ENCODE assay signal across 8 mouse cellular contexts in genomic region chr17:28987713-28988112, GRCm38 (mm10). TPM values are rescaled to one million over a fixed set of nuclear protein-coding genes. Genes with fewer than 3 reads are reported as not detected.
A peak's percentile ranks its signal among the peaks of the same experiment; 100 is the strongest.
DNase-seq lines count a peak whose midpoint lies in the region; ATAC-seq and TF ChIP-seq lines count a peak whose summit lies in the region.

No protein-coding gene starts in this region.

- H3K27me3 ChIP-seq in intestine, postnatal 0 days (replicated peaks; ENCODE audit: control insufficient read depth, insufficient read depth, low read length): no peaks in the 10 kb centered on the region
- no peaks in the 10 kb centered on the region for H3K27me3 ChIP-seq in intestine, embryonic 16.5 days (replicated peaks; ENCODE audit: control insufficient read depth, insufficient read depth, low read length)
- H3K27me3 ChIP-seq in G1E (ENCODE audit: insufficient read depth, low read length): no peaks in the 10 kb centered on the region
- no peaks in the 10 kb centered on the region for H3K27me3 ChIP-seq in lung, postnatal 0 days (replicated peaks; ENCODE audit: insufficient read depth, low read length)
- no peaks in the 10 kb centered on the region for H3K27me3 ChIP-seq in intestine, embryonic 15.5 days (replicated peaks)

- 66% methylated on average over 4 of the region's 4 CpGs for WGBS in intestine, postnatal 0 days
- WGBS in intestine, embryonic 16.5 days: 68% methylated on average over 4 of the region's 4 CpGs
- WGBS in lung, postnatal 0 days: 61% methylated on average over 4 of the region's 4 CpGs
- WGBS in intestine, embryonic 15.5 days: 68% methylated on average over 4 of the region's 4 CpGs

- no peak overlapping the region for H3K27ac ChIP-seq in intestine, postnatal 0 days (ENCODE audit: low read depth, low read length)
- H3K27ac ChIP-seq in intestine, embryonic 16.5 days (ENCODE audit: low read length): no peak overlapping the region
- no peak overlapping the region for H3K27ac ChIP-seq in lung, postnatal 0 days (ENCODE audit: low read length)
- H3K27ac ChIP-seq in intestine, embryonic 15.5 days: no peak overlapping the region

- no peak overlapping the region for H3K4me3 ChIP-seq in intestine, postnatal 0 days (ENCODE audit: low read depth, low read length)
- H3K4me3 ChIP-seq in intestine, embryonic 16.5 days (ENCODE audit: low read length): no peak overlapping the region
- H3K4me3 ChIP-seq in G1E (ENCODE audit: low read depth, low read length): no peak overlapping the region
- no peak overlapping the region for H3K4me3 ChIP-seq in lung, postnatal 0 days (ENCODE audit: low read depth, low read length)
- H3K4me3 ChIP-seq in intestine, embryonic 15.5 days (replicated peaks): no peak overlapping the region

- H3K36me3 ChIP-seq in intestine, postnatal 0 days (ENCODE audit: control insufficient read depth, insufficient read depth): peaks cover 66% of the 10 kb centered on the region
- peaks cover 13% of the 10 kb centered on the region for H3K36me3 ChIP-seq in intestine, embryonic 16.5 days (ENCODE audit: control insufficient read depth, insufficient read depth, low read length)
- peaks cover 89% of the 10 kb centered on the region for H3K36me3 ChIP-seq in G1E (replicated peaks)
- H3K36me3 ChIP-seq in lung, postnatal 0 days (ENCODE audit: insufficient read depth, low read length): peaks cover 36% of the 10 kb centered on the region
- peaks cover 27% of the 10 kb centered on the region for H3K36me3 ChIP-seq in intestine, embryonic 15.5 days

- H3K4me2 ChIP-seq in intestine, postnatal 0 days (replicated peaks; ENCODE audit: low read depth): no peak overlapping the region
- H3K4me2 ChIP-seq in intestine, embryonic 16.5 days (ENCODE audit: low read depth, low read length): no peak overlapping the region
- no peak overlapping the region for H3K4me2 ChIP-seq in lung, postnatal 0 days (replicated peaks; ENCODE audit: low read depth, low read length)
- no peak overlapping the region for H3K4me2 ChIP-seq in intestine, embryonic 15.5 days (replicated peaks)

- peak; percentile 88 for TF ChIP-seq CTCF in intestine, postnatal 0 days (IDR thresholded peaks at IDR 0.05; ENCODE audit: low read depth)
- TF ChIP-seq CTCF in G1E (IDR thresholded peaks at IDR 0.05; ENCODE audit: low read depth, low read length): peak; percentile 56
- TF ChIP-seq CTCF in lung, postnatal 0 days (IDR thresholded peaks at IDR 0.05): peak; percentile 90

- no peaks in the 10 kb centered on the region for H3K9me3 ChIP-seq in intestine, postnatal 0 days (ENCODE audit: control insufficient read depth)
- no peaks in the 10 kb centered on the region for H3K9me3 ChIP-seq in intestine, embryonic 16.5 days (ENCODE audit: control insufficient read depth, low read length)
- H3K9me3 ChIP-seq in G1E (replicated peaks): no peaks in the 10 kb centered on the region
- no peaks in the 10 kb centered on the region for H3K9me3 ChIP-seq in lung, postnatal 0 days (ENCODE audit: low read length)
- H3K9me3 ChIP-seq in intestine, embryonic 15.5 days: no peaks in the 10 kb centered on the region

- DNase-seq in B cell, adult 2 months: peak; percentile 70 to 72
- no peak for DNase-seq in G1E (ENCODE audit: low spot score)
- peak; percentile 77 for DNase-seq in embryo, embryonic 10.5 days (ENCODE audit: low spot score)
- peak; percentile 72 for DNase-seq in lung, postnatal 0 days (ENCODE audit: low spot score)
- peak; percentile 70 for DNase-seq in thymus, postnatal 14 days

- TF ChIP-seq EP300 in lung, postnatal 0 days (IDR thresholded peaks at IDR 0.05): no peak

- no peak overlapping the region for H3K9ac ChIP-seq in intestine, postnatal 0 days (ENCODE audit: low read depth, low read length)
- no peak overlapping the region for H3K9ac ChIP-seq in intestine, embryonic 16.5 days (ENCODE audit: low read depth, low read length)
- no peak overlapping the region for H3K9ac ChIP-seq in lung, postnatal 0 days (replicated peaks; ENCODE audit: low read depth)
- H3K9ac ChIP-seq in intestine, embryonic 15.5 days: no peak overlapping the region

- H3K4me1 ChIP-seq in intestine, postnatal 0 days (replicated peaks; ENCODE audit: control insufficient read depth, insufficient read depth, low read length): no peaks in the 10 kb centered on the region
- no peaks in the 10 kb centered on the region for H3K4me1 ChIP-seq in intestine, embryonic 16.5 days (ENCODE audit: control insufficient read depth, insufficient read depth, low read length)
- H3K4me1 ChIP-seq in G1E (ENCODE audit: insufficient read depth, low read depth, low read length): peaks cover 4% of the 10 kb centered on the region; the same call in 1 of the 2 replicates
- H3K4me1 ChIP-seq in lung, postnatal 0 days (ENCODE audit: insufficient read depth, low read depth, low read length): peaks cover 10% of the 10 kb centered on the region
- no peaks in the 10 kb centered on the region for H3K4me1 ChIP-seq in intestine, embryonic 15.5 days (replicated peaks)

- ATAC-seq in intestine, postnatal 0 days: no peak
- no peak for ATAC-seq in intestine, embryonic 16.5 days
- ATAC-seq in G1E (ENCODE audit: extremely low read depth, insufficient number of reproducible peaks, low FRiP score, poor library complexity, severe bottlenecking): no peak
- no peak for ATAC-seq in lung, postnatal 0 days
- ATAC-seq in intestine, embryonic 15.5 days: no peak

RNA-seq across cellular contexts. Expression of gene Stk38, which starts 20.1 kb away (rescaled TPM):
- 51.5 and 59.5 TPM in 2 replicates for polyA plus RNA-seq in intestine, postnatal 0 days (2015; fragmentation: Nextera tagmentation; extraction: Ambion mirVana)
- polyA plus RNA-seq in intestine, embryonic 16.5 days (2015; fragmentation: Nextera tagmentation; extraction: Ambion mirVana): 98.3 and 104 TPM in 2 replicates
- total RNA-seq in G1E (2014; fragmentation: Nextera tagmentation): 206 and 234 TPM in 2 replicates
- total RNA-seq in G1E (2017): 73.5 and 82.7 TPM in 2 replicates
- polyA plus RNA-seq in G1E (2012): 97.6 and 107 TPM in 2 replicates
- 60.3 and 61.1 TPM in 2 replicates for polyA plus RNA-seq in lung, postnatal 0 days (2015; fragmentation: Nextera tagmentation; extraction: Ambion mirVana)
- polyA plus RNA-seq in intestine, embryonic 15.5 days (2015; fragmentation: Nextera tagmentation; extraction: Ambion mirVana): 90.0 and 90.7 TPM in 2 replicates

RNA-seq across cellular contexts. Expression of gene Kctd20, which starts 36.0 kb away (rescaled TPM):
- 25.6 and 27.0 TPM in 2 replicates for polyA plus RNA-seq in intestine, postnatal 0 days (2015; fragmentation: Nextera tagmentation; extraction: Ambion mirVana)
- polyA plus RNA-seq in intestine, embryonic 16.5 days (2015; fragmentation: Nextera tagmentation; extraction: Ambion mirVana): 57.0 and 62.3 TPM in 2 replicates
- total RNA-seq in G1E (2014; fragmentation: Nextera tagmentation) (47.3 and 66.3 TPM in 2 replicates), G1E (2017) (42.7 and 51.0 TPM in 2 replicates)
- polyA plus RNA-seq in G1E (2012): 91.6 and 123 TPM in 2 replicates
- 44.3 and 49.5 TPM in 2 replicates for polyA plus RNA-seq in lung, postnatal 0 days (2015; fragmentation: Nextera tagmentation; extraction: Ambion mirVana)
- 64.9 and 68.9 TPM in 2 replicates for polyA plus RNA-seq in intestine, embryonic 15.5 days (2015; fragmentation: Nextera tagmentation; extraction: Ambion mirVana)

RNA-seq across cellular contexts. Expression of gene Pxt1, which starts 44.1 kb away (rescaled TPM):
- not detected in 2 replicates for polyA plus RNA-seq in intestine, postnatal 0 days (2015; fragmentation: Nextera tagmentation; extraction: Ambion mirVana)
- not detected in 2 replicates for polyA plus RNA-seq in intestine, embryonic 16.5 days (2015; fragmentation: Nextera tagmentation; extraction: Ambion mirVana)
- total RNA-seq in G1E (2014; fragmentation: Nextera tagmentation): 0.73 TPM in 1 of 2 replicates, not detected in the other
- not detected in 2 replicates for total RNA-seq in G1E (2017)
- 0.23 and 0.29 TPM in 2 replicates for polyA plus RNA-seq in G1E (2012)
- polyA plus RNA-seq in lung, postnatal 0 days (2015; fragmentation: Nextera tagmentation; extraction: Ambion mirVana): 0.12 TPM in 1 of 2 replicates, not detected in the other
- polyA plus RNA-seq in intestine, embryonic 15.5 days (2015; fragmentation: Nextera tagmentation; extraction: Ambion mirVana): not detected in 2 replicates

RNA-seq across cellular contexts. Expression of gene Srsf3, which starts 44.7 kb away (rescaled TPM):
- polyA plus RNA-seq in intestine, postnatal 0 days (2015; fragmentation: Nextera tagmentation; extraction: Ambion mirVana): 257 TPM in 2 replicates
- polyA plus RNA-seq in intestine, embryonic 16.5 days (2015; fragmentation: Nextera tagmentation; extraction: Ambion mirVana): 393 and 451 TPM in 2 replicates
- total RNA-seq in G1E (2014; fragmentation: Nextera tagmentation) (258 and 296 TPM in 2 replicates), G1E (2017) (658 and 771 TPM in 2 replicates)
- polyA plus RNA-seq in G1E (2012): 37.7 and 174 TPM in 2 replicates
- 229 and 238 TPM in 2 replicates for polyA plus RNA-seq in lung, postnatal 0 days (2015; fragmentation: Nextera tagmentation; extraction: Ambion mirVana)
- 485 and 544 TPM in 2 replicates for polyA plus RNA-seq in intestine, embryonic 15.5 days (2015; fragmentation: Nextera tagmentation; extraction: Ambion mirVana)
